Mouse (Mus musculus): ENCODE measurements at regions not wholly inside any gene's neighbourhood (a gene's known extent, or its start where the extent isn't known, plus 50 kb on each side); places are given as distances from the start of the nearest gene placed in this dataset.
A peak's percentile ranks its signal among the peaks of the same experiment; 100 is the strongest.

GRCm38 (mm10) chr1:156995180-156995951, 55.9 kb upstream of the Ralgps2 start:
- H3K4me1 ChIP-seq (replicated peaks), result peaks cover 51% of the 10 kb centered on the region
- H3K36me3 ChIP-seq, result no peaks in the 10 kb centered on the region
- H3K4me3 ChIP-seq (replicated peaks), result no peak overlapping the region
- no peak for ATAC-seq
- H3K9me3 ChIP-seq, result no peaks in the 10 kb centered on the region
- no peaks in the 10 kb centered on the region for H3K27me3 ChIP-seq
- H3K9ac ChIP-seq (replicated peaks), result no peak overlapping the region
- no peak overlapping the region for H3K4me2 ChIP-seq (replicated peaks)
- H3K27ac ChIP-seq, result no peak overlapping the region
- WGBS, result 92% methylated on average over 7 of the region's 7 CpGs

- WGBS, result 94% methylated on average over 2 of the region's 2 CpGs
- Histone ChIP-seq H3K27ac (no peak overlapping the region), H3K4me1 (replicated peaks) (peaks cover 51% of the 10 kb centered on the region), H3K4me3 (replicated peaks) (no peak overlapping the region), H3K36me3 (no peaks in the 10 kb centered on the region), H3K9me3 (no peaks in the 10 kb centered on the region), H3K9ac (replicated peaks) (no peak overlapping the region), H3K27me3 (no peaks in the 10 kb centered on the region), H3K4me2 (replicated peaks) (no peak overlapping the region)
- no peak for ATAC-seq
Measured at GRCm38 (mm10) chr1:156994644-156995016, 55.2 kb upstream of the Ralgps2 start.

- H3K4me1 ChIP-seq (replicated peaks), result peaks cover 56% of the 10 kb centered on the region
- no peaks in the 10 kb centered on the region for H3K27me3 ChIP-seq
- no peak overlapping the region for H3K4me2 ChIP-seq (replicated peaks)
- 69% methylated on average over 15 of the region's 15 CpGs for WGBS
- H3K36me3 ChIP-seq, result no peaks in the 10 kb centered on the region
- no peak overlapping the region for H3K9ac ChIP-seq (replicated peaks)
- no peaks in the 10 kb centered on the region for H3K9me3 ChIP-seq
- H3K27ac ChIP-seq, result no peak overlapping the region
- no peak for ATAC-seq
- no peak overlapping the region for H3K4me3 ChIP-seq (replicated peaks)
Measured at GRCm38 (mm10) chr1:156994005-156994643, 54.7 kb upstream of the Ralgps2 start.

- Histone ChIP-seq H3K27ac (no peak overlapping the region), H3K4me1 (replicated peaks) (peaks cover 54% of the 10 kb centered on the region), H3K9me3 (no peaks in the 10 kb centered on the region), H3K4me3 (replicated peaks) (no peak overlapping the region), H3K27me3 (no peaks in the 10 kb centered on the region), H3K36me3 (no peaks in the 10 kb centered on the region), H3K4me2 (replicated peaks) (no peak overlapping the region), H3K9ac (replicated peaks) (no peak overlapping the region)
- no peak for ATAC-seq
- 82% methylated on average over 3 of the region's 3 CpGs for WGBS
Measured at GRCm38 (mm10) chr1:156993105-156993504, 53.7 kb upstream of the Ralgps2 start.

GRCm38 (mm10) chr1:156992536-156992935, 53.1 kb upstream of the Ralgps2 start:
- no peak overlapping the region for H3K4me2 ChIP-seq (replicated peaks)
- H3K36me3 ChIP-seq, result no peaks in the 10 kb centered on the region
- H3K9me3 ChIP-seq, result no peaks in the 10 kb centered on the region
- H3K27me3 ChIP-seq, result no peaks in the 10 kb centered on the region
- H3K9ac ChIP-seq (replicated peaks), result no peak overlapping the region
- WGBS, result 27% methylated on average over 2 of the region's 2 CpGs
- H3K27ac ChIP-seq, result no peak overlapping the region
- H3K4me3 ChIP-seq (replicated peaks), result no peak overlapping the region
- peaks cover 48% of the 10 kb centered on the region for H3K4me1 ChIP-seq (replicated peaks)
- no peak for ATAC-seq

- no peaks in the 10 kb centered on the region for H3K27me3 ChIP-seq
- 77% methylated on average over 14 of the region's 14 CpGs for WGBS
- H3K4me2 ChIP-seq (replicated peaks), result no peak overlapping the region
- H3K36me3 ChIP-seq, result no peaks in the 10 kb centered on the region
- H3K27ac ChIP-seq, result peak overlapping the region; percentile 70; the same call in 1 of the 2 replicates
- ATAC-seq, result 0 out of 2 replicates have a peak, but pooled peaks have one; percentile 28
- H3K9me3 ChIP-seq, result no peaks in the 10 kb centered on the region
- H3K9ac ChIP-seq (replicated peaks), result no peak overlapping the region
- H3K4me1 ChIP-seq (replicated peaks), result peaks cover 39% of the 10 kb centered on the region
- no peak overlapping the region for H3K4me3 ChIP-seq (replicated peaks)
Measured at GRCm38 (mm10) chr1:156990567-156991494, 51.4 kb upstream of the Ralgps2 start.

- ATAC-seq, result peak; percentile 91
- no peaks in the 10 kb centered on the region for H3K36me3 ChIP-seq
- no peaks in the 10 kb centered on the region for H3K9me3 ChIP-seq
- peaks cover 40% of the 10 kb centered on the region for H3K4me1 ChIP-seq (replicated peaks)
- no peak overlapping the region for H3K4me3 ChIP-seq (replicated peaks)
- H3K4me2 ChIP-seq (replicated peaks), result 0 out of 2 replicates have a peak overlapping the region, but pooled peaks have one; percentile 6
- 23% methylated on average over 9 of the region's 9 CpGs for WGBS
- peak overlapping the region; percentile 70 for H3K27ac ChIP-seq
- H3K9ac ChIP-seq (replicated peaks), result no peak overlapping the region
- H3K27me3 ChIP-seq, result no peaks in the 10 kb centered on the region
Measured at GRCm38 (mm10) chr1:156990112-156990511, 50.7 kb upstream of the Ralgps2 start.

GRCm38 (mm10) chr1:156989149-156989785, 49.8 kb upstream of the Ralgps2 start:
- Histone ChIP-seq H3K4me1 (replicated peaks) (peaks cover 40% of the 10 kb centered on the region), H3K36me3 (no peaks in the 10 kb centered on the region), H3K4me2 (replicated peaks) (no peak overlapping the region), H3K27me3 (no peaks in the 10 kb centered on the region), H3K9me3 (no peaks in the 10 kb centered on the region), H3K27ac (peak overlapping the region; percentile 70; the same call in 1 of the 2 replicates), H3K9ac (replicated peaks) (no peak overlapping the region), H3K4me3 (replicated peaks) (no peak overlapping the region)
- WGBS, result 66% methylated on average over 10 of the region's 10 CpGs
- ATAC-seq, result no peak
